Mouse (Mus musculus) embryonic facial prominence, embryonic 11.5 days (tissue): ENCODE results near the gene Slc19a2. TPM values are rescaled to one million over a fixed set of nuclear protein-coding genes. Genes with fewer than 3 reads are reported as not detected.
A peak's percentile ranks its signal among the peaks of the same experiment; 100 is the strongest.

Experiments
- ATAC-seq: fragments of 200-750 bp; cut with Nextera tagmentation; replicated peaks from 2 replicates; pipeline ENCODE4 v1.8.0; 2017; ENCODE audit warnings: low read depth; ENCODE audit not compliant: insufficient number of reproducible peaks, low FRiP score, low TSS enrichment
- DNase-seq: peaks from one replicate; pipeline ENCODE4 v3.0.0-alpha.2; 2015; ENCODE audit warnings: low spot score
- H3K27ac ChIP-seq: fragments of 300-500 bp; sonication (generic); replicated peaks from 2 replicates; pipeline ENCODE4 v1.5.1; 2014; ENCODE audit warnings: mild to moderate bottlenecking, low read depth, low read length, control low read depth
- H3K27me3 ChIP-seq: fragments of 300-500 bp; sonication (generic); 2 replicates; pipeline ENCODE4 v1.6.1; 2014; ENCODE audit warnings: mild to moderate bottlenecking, low read length, moderate library complexity, mixed read lengths; ENCODE audit not compliant: control insufficient read depth, insufficient read depth
- H3K36me3 ChIP-seq: fragments of 300-500 bp; sonication (generic); replicated peaks from 2 replicates; pipeline ENCODE4 v1.6.1; 2014; ENCODE audit warnings: low read depth, mild to moderate bottlenecking, low read length, moderate library complexity, mixed read lengths; ENCODE audit not compliant: control insufficient read depth, insufficient read depth
- H3K4me1 ChIP-seq: fragments of 300-500 bp; sonication (generic); 2 replicates; pipeline ENCODE4 v1.6.1; 2014; ENCODE audit warnings: low read length, mixed read lengths; ENCODE audit not compliant: control insufficient read depth, insufficient read depth
- H3K4me2 ChIP-seq: fragments of 300-500 bp; sonication (generic); 2 replicates; pipeline ENCODE4 v1.6.1; 2014; ENCODE audit warnings: low read depth, mild to moderate bottlenecking, control low read depth, low read length, moderate library complexity
- H3K4me3 ChIP-seq: fragments of 300-500 bp; sonication (generic); 2 replicates; pipeline ENCODE4 v1.5.1; 2014; ENCODE audit warnings: low read depth, low read length, control low read depth
- H3K9ac ChIP-seq: fragments of 300-500 bp; sonication (generic); replicated peaks from 2 replicates; pipeline ENCODE4 v1.6.1; 2014; ENCODE audit warnings: mild to moderate bottlenecking, control low read depth, low read length
- H3K9me3 ChIP-seq: fragments of 300-500 bp; sonication (generic); replicated peaks from 2 replicates; pipeline ENCODE4 v1.6.1; 2016; ENCODE audit warnings: mild to moderate bottlenecking, low read length, inconsistent platforms, mixed read lengths; ENCODE audit not compliant: control insufficient read depth
- WGBS: fragments of 180-500 bp; shearing (Covaris S2); extraction: QIAGEN DNeasy Blood & Tissue Kit; methylation state at CpG from one replicate; pipeline ENCODE4 v1.1.7; 2014; 5-methylcytosine and 5-hydroxymethylcytosine counted together
- polyA plus RNA-seq: library from polyadenylated mRNA; unstranded; fragments of >200 nt; fragmentation: Nextera tagmentation; extraction: Ambion mirVana; gene quantifications from 2 replicates; pipeline ENCODE4 v1.2.1, GENCODE M21; 2014

Slc19a2 gene
- polyA plus RNA-seq, 1 experiment from 2014 or later: 10.5 TPM

DNA sequence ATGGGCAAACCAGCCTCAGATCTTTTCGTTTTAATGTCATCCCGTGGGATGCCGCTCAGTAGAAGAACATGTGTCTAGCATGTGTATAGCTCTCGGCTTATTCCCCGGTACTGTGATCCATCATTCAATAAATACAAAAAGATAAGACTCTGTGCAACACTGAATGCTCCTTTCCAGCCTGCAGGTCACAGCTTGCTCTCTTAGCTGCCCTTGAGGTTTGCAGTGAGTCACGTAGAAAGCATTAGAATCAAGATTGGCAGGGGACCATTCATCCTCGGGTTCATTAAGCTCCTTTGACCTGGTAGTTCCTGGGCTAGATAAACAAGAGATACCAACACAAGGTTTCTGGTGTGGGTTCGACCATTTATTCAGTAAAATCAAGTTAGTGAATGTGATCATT is 6.0 kb upstream of the Slc19a2 start:
- Histone ChIP-seq H3K9ac (no peak overlapping the region), H3K4me3 (no peak overlapping the region), H3K4me1 (peaks cover 2% of the 10 kb centered on the region; the same call in 1 of the 2 replicates), H3K9me3 (no peaks in the 10 kb centered on the region), H3K36me3 (no peaks in the 10 kb centered on the region), H3K4me2 (no peak overlapping the region), H3K27me3 (no peaks in the 10 kb centered on the region), H3K27ac (no peak overlapping the region)
- no peak for ATAC-seq
- no peak for DNase-seq
- WGBS: 60% methylated on average over 8 of the region's 8 CpGs

DNA sequence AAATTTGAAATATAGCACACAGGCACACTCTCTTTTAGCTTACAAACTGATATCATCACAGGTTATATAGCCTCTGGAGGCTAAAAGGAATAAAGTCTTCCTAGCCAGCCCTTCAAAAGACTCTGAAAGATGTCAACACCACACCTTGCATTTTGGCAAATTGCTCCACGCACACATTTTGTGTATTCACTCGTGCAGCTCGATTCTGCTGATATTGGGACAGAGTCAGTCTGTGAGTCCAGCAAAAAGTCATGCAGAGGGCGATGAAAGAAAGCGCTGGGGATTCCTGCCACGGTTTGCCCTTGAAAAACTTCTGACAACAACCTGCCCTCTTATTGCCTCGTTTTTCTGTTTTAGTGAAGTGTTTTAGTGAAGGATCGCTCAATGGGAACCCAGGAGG is 1.4 kb upstream of the Slc19a2 start:
- Histone ChIP-seq H3K9me3 (no peaks in the 10 kb centered on the region), H3K9ac (peak overlapping the region; percentile 30), H3K36me3 (no peaks in the 10 kb centered on the region), H3K27ac (no peak overlapping the region), H3K27me3 (no peaks in the 10 kb centered on the region), H3K4me1 (peaks cover 2% of the 10 kb centered on the region; the same call in 1 of the 2 replicates), H3K4me2 (no peak overlapping the region; the same call in 1 of the 2 replicates), H3K4me3 (no peak overlapping the region)
- DNase-seq: no peak
- no peak for ATAC-seq
- WGBS: 30% methylated on average over 8 of the region's 8 CpGs

DNA sequence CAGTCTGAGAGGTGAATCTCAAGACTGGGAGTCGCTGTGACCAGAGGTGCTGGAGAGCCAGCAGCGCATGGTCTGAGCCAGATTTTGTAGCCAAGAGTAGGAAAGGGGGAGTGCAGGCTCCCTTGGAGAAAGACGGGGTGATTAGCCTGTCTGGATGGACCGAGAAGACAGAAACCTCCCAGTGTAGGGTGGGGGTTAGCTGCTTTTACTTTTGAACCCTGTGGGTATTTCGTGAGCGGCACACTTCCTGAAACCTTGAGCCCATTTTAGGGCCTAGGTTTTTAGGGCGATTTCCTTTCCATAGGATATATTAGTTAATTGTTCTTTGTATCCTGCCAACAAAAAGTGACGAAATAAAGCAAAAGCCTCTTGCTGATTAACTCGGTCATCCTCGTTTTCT is 875 bp upstream of the Slc19a2 start:
- Histone ChIP-seq H3K27ac (no peak overlapping the region), H3K27me3 (no peaks in the 10 kb centered on the region), H3K9ac (peak overlapping the region; percentile 30), H3K4me1 (peaks cover 2% of the 10 kb centered on the region; the same call in 1 of the 2 replicates), H3K4me3 (peak overlapping the region; percentile 70; the same call in 1 of the 2 replicates), H3K36me3 (no peaks in the 10 kb centered on the region), H3K4me2 (peak overlapping the region; percentile 43; the same call in 1 of the 2 replicates), H3K9me3 (no peaks in the 10 kb centered on the region)
- WGBS: 8% methylated on average over 10 of the region's 10 CpGs
- ATAC-seq: no peak
- peak; percentile 11 for DNase-seq

DNA sequence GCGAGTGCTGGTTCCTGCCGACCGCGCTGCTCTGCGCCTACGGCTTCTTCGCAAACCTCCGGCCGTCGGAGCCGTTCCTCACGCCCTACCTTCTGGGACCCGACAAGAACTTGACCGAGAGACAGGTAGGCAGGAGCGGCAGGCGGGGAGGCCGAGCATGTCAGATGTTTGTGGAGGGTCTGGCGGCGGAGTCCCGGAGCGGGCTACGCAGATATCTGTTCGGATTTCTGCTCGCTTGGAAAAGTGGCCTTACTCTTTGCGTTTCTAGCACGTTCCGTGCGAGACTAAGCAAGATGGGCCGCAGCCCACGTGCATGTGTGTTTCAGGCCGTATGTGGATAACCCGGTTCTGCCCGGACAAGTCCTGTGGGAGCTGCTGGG is 476 bp downstream of the Slc19a2 start:
- ATAC-seq (no peak; the same call in 1 of the 2 replicates), DNase-seq (no peak)
- peak overlapping the region; percentile 89 for H3K4me2 ChIP-seq
- under 1% methylated on average over 33 of the region's 33 CpGs for WGBS
- no peaks in the 10 kb centered on the region for H3K36me3 ChIP-seq
- H3K27me3 ChIP-seq: no peaks in the 10 kb centered on the region
- no peaks in the 10 kb centered on the region for H3K9me3 ChIP-seq
- peak overlapping the region; percentile 59 for H3K27ac ChIP-seq
- peak overlapping the region; percentile 70 for H3K4me3 ChIP-seq
- peak overlapping the region; percentile 69 for H3K9ac ChIP-seq
- H3K4me1 ChIP-seq: peaks cover 2% of the 10 kb centered on the region; the same call in 1 of the 2 replicates

DNA sequence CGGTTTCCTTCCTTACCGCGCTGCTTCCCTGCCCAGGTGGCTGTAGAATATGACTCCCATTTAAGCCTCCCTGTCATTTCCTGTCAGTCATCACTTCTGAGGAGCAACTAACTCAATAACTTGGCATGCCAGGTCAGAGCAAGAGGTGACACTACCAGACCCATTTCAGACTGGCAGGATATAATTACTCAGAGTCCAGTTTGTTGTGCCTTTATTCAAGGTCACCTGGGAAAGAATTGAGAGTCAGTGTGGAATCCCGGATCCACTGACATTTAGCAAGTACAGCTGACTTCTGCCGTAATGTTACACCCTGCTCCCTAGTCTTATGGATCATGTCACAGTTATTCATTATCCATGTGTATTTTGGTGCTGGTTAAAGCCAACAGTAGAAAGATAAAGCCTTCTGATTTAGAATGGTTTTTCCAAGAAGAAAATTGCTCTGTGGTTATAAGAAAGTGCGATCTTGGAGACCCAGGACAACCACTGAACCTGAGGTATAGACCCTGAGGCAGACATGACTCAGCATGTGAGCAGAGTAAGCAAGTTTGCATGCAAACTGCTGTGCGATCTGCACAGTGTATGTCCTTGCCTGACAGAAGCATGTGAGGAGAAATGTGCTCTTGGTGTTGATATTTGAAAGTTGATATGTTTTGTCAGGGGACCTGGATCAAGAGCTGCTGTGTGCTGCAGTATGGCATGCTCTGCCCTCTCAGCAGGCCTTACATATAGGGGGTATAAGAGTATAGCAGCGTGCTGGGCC is 1.7 kb downstream of the Slc19a2 start:
- peak overlapping the region; percentile 70; the same call in 1 of the 2 replicates for H3K4me3 ChIP-seq
- no peak overlapping the region for H3K9ac ChIP-seq
- ATAC-seq (no peak), DNase-seq (no peak)
- no peaks in the 10 kb centered on the region for H3K27me3 ChIP-seq
- H3K36me3 ChIP-seq: no peaks in the 10 kb centered on the region
- no peak overlapping the region for H3K27ac ChIP-seq
- peak overlapping the region; percentile 89 for H3K4me2 ChIP-seq
- peaks cover 2% of the 10 kb centered on the region; the same call in 1 of the 2 replicates for H3K4me1 ChIP-seq
- 48% methylated on average over 8 of the region's 8 CpGs for WGBS
- H3K9me3 ChIP-seq: no peaks in the 10 kb centered on the region

DNA sequence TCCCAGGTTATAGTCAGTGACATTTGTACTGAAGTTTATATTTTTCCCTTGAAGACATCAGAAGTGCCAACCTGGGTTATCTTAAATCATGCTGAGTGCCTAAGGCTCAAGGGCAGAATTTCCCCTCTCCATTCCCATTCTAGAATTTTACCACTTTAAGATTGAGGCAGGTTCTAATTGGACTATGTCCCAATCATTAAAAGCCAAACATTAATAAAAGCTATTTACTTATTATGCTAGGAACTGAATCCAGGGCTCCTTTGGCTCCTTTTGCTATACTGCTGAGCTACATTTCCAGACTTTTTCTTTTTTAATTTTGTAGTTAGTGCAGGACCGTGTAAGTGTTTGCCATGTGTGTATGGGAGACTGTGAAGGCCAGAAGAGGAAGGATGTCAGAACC is 2.6 kb downstream of the Slc19a2 start:
- Histone ChIP-seq H3K27ac (no peak overlapping the region), H3K36me3 (no peaks in the 10 kb centered on the region), H3K4me3 (no peak overlapping the region), H3K27me3 (no peaks in the 10 kb centered on the region), H3K4me1 (peaks cover 2% of the 10 kb centered on the region; the same call in 1 of the 2 replicates), H3K4me2 (no peak overlapping the region), H3K9ac (no peak overlapping the region), H3K9me3 (no peaks in the 10 kb centered on the region)
- ATAC-seq (no peak), DNase-seq (no peak)
- WGBS: 88% methylated on average over 1 of the region's 1 CpGs

DNA sequence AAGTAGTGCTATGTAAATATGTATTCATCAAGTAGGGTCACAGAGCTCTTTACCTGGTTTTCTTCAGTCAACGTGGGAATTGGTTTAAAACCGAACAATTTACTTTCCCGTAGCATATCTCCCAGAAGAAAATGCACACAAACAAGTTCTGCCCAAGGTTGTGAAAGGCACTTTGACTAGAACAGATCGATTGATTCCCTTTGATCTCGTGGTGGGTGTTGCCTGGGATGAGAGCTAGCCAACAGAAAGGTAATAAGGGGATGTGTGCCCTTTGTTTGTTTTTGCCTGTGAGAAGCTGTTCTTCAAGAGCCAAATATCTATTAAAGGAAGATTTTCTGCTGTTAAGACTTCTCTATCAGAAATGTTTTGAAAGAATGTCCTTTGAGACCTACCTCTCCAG is 3.7 kb downstream of the Slc19a2 start:
- no peak for DNase-seq
- Histone ChIP-seq H3K9ac (no peak overlapping the region), H3K27me3 (no peaks in the 10 kb centered on the region), H3K9me3 (no peaks in the 10 kb centered on the region), H3K4me1 (peaks cover 2% of the 10 kb centered on the region; the same call in 1 of the 2 replicates), H3K4me2 (no peak overlapping the region), H3K27ac (no peak overlapping the region), H3K4me3 (no peak overlapping the region), H3K36me3 (no peaks in the 10 kb centered on the region)
- ATAC-seq: no peak
- 77% methylated on average over 5 of the region's 5 CpGs for WGBS

DNA sequence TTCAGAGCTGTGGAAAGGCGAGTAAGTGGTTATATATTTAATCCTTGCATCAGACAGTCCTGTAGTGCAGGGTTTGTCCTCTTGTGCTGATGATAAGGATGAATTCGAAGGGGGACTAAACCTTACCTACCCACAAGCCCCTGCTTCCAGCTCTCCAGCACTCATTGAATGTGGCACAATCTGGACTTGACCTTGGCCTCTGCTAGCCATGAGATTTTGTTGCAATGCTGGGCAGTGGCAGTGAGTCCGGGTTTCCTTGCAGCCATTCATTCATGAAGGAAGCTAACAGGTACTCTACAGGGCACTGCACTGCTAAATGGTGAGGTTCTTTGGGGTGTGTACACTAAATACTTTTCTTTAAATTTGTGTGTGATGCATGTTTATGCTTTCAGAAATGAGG is 6.0 kb downstream of the Slc19a2 start:
- Histone ChIP-seq H3K4me1 (no peaks in the 10 kb centered on the region; the same call in 1 of the 2 replicates), H3K4me3 (no peak overlapping the region), H3K9me3 (no peaks in the 10 kb centered on the region), H3K9ac (no peak overlapping the region), H3K36me3 (no peaks in the 10 kb centered on the region), H3K4me2 (no peak overlapping the region), H3K27me3 (no peaks in the 10 kb centered on the region), H3K27ac (no peak overlapping the region)
- DNase-seq (no peak), ATAC-seq (no peak)
- 73% methylated on average over 3 of the region's 3 CpGs for WGBS
